Mouse (Mus musculus) right cerebral cortex, postnatal 4 days (tissue): Measurements from ENCODE around the gene Golim4.

Experiments used
- DNase-seq: peaks from one replicate; pipeline ENCODE4 v3.0.0-alpha.2; 2022

Golim4 gene

GRCm38 (mm10) chr3:75925123-75925522, 31.6 kb downstream of the Golim4 start:
- DNase-seq = no peak

GRCm38 (mm10) chr3:75917770-75918503, 38.8 kb downstream of the Golim4 start:
- DNase-seq = no peak

GRCm38 (mm10) chr3:75912786-75913185, 44.0 kb downstream of the Golim4 start:
- DNase-seq = no peak

- DNase-seq = no peak
Observed at GRCm38 (mm10) chr3:75910768-75911167, 46.0 kb downstream of the Golim4 start.

GRCm38 (mm10) chr3:75910257-75910656, 46.5 kb downstream of the Golim4 start:
- DNase-seq = no peak

- no peak for DNase-seq
Observed at GRCm38 (mm10) chr3:75901903-75902598, 54.7 kb downstream of the Golim4 start.

GRCm38 (mm10) chr3:75895075-75895474, 61.7 kb downstream of the Golim4 start:
- no peak for DNase-seq

- no peak for DNase-seq
Observed at GRCm38 (mm10) chr3:75891581-75891980, 65.2 kb downstream of the Golim4 start.

GRCm38 (mm10) chr3:75889323-75889722, 67.4 kb downstream of the Golim4 start:
- no peak for DNase-seq

- no peak for DNase-seq
Observed at GRCm38 (mm10) chr3:75881582-75881981, 75.2 kb downstream of the Golim4 start.

- no peak for DNase-seq
Observed at GRCm38 (mm10) chr3:75879269-75879668, 77.5 kb downstream of the Golim4 start.

- DNase-seq = no peak
Observed at GRCm38 (mm10) chr3:75868886-75869285, 87.9 kb downstream of the Golim4 start.

GRCm38 (mm10) chr3:75864203-75864602, 92.5 kb downstream of the Golim4 start:
- DNase-seq = no peak

- DNase-seq = peak; percentile 54
Observed at GRCm38 (mm10) chr3:75861677-75862076, 95.1 kb downstream of the Golim4 start.

GRCm38 (mm10) chr3:75860760-75861159, 96.0 kb downstream of the Golim4 start:
- no peak for DNase-seq

- peak; percentile 16 for DNase-seq
Observed at GRCm38 (mm10) chr3:75835286-75835967, 121.3 kb downstream of the Golim4 start.

- no peak for DNase-seq
Observed at GRCm38 (mm10) chr3:75834827-75835226, 121.9 kb downstream of the Golim4 start.
